Mouse (Mus musculus): ENCODE data around the gene Ppp1r12b.
"Not testable (repeated sequence)": the region's sequence is repeated elsewhere in the genome, so short reads cannot be mapped to it uniquely, and the experiment has no call there.

The Ppp1r12b gene

DNA sequence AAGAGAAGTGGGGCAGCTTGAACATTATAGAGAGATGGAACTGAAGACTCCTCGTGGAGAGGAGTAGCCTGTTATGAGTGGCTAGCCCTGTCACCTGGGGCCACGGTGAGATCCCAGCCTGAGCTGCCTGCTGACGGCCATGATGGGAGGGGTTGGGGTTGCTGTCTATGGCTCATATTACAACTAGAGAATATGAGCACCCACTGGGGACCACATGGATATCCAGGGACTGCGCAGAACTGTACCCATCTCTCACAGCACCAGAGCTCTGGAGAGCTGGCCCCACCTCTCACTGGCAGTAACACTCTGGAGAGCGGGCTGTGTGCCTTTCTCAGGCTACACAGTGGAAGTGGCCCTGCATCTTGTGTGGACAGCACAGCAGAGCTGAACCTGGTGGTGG is 104.5 kb downstream of the Ppp1r12b start:
- in situ Hi-C loops (cut with MboI, MseI) = loop anchor here (5.0 kb wide), 1 partner anchor 179 kb away; no protein-coding TSS in a partner anchor

DNA sequence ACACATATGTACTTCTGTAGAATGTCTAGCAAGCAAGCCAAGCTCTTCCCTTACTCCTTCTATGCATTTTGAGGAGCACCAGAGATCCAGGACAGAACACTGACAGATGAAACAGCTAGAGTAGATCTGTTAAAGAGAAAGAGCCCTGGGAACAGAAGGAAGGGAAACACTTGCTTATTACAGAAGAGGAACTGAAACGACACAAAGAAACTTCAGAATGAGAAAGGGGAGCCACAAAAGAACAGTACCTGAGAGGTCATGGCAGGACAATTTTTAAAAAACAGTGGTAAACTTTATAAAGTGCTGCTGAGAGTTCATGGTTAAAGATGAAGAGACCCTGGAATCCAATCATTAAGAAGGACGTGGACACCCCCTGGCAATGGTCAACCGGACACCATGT is 105.4 kb downstream of the Ppp1r12b start:
- in situ Hi-C loops (cut with MboI, MseI) = loop anchor here (5.0 kb wide), 1 partner anchor 178 kb away; no protein-coding TSS in a partner anchor

DNA sequence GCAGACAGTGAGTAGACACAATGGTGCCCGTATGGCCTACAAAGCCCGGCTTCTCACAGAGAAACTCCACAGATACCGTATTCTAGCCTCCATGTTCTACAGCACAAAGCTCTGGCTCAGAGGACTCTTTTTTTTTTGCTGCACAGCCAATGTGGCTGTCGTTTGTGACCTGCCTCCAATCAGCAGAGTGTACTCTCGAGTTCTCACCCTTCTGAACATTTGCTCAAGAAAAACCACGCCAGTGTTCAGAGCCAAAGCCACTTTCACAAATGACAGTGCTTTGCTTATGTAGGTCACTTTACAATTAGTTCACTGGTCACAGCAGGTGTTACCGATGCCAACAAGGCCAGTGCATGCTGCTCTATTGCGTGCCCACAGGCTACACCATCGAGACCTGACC is 107.9 kb downstream of the Ppp1r12b start:
- in situ Hi-C loops (cut with MboI, MseI) = no loop called here

DNA sequence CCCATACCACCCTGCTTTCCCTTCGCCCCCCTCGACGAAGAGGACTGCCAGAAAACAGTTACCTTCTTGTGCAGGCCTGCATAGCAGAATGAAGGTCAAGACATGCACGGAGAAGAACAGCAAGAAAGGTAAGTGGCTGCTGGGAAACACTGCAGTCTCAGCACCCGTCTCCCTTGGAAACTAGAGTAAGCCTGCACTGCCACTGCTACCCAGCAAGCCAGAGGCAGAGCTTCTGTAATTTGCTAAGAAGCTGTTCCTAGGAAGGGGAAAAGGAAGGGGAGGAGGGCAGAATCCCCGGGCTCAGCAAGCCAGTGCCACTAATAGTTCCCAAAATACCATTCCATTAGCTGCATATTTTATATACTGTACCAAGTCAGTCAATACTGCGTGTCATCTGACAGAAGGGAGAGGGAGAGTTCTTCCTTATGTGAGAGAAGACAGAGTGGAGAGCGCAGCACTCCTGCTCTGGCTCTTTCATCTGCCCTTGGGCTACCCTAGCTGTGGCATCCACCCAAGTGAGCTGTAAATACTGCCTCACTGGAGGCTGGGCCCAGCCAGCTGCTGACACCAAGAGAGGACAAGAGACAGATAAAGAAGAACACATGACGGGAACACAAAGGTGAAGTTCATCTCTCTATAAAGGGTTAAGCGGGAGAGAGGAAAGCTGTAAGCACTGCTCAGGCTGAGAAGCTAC is 109.3 kb downstream of the Ppp1r12b start:
- in situ Hi-C loops (cut with MboI, MseI) = no loop called here

DNA sequence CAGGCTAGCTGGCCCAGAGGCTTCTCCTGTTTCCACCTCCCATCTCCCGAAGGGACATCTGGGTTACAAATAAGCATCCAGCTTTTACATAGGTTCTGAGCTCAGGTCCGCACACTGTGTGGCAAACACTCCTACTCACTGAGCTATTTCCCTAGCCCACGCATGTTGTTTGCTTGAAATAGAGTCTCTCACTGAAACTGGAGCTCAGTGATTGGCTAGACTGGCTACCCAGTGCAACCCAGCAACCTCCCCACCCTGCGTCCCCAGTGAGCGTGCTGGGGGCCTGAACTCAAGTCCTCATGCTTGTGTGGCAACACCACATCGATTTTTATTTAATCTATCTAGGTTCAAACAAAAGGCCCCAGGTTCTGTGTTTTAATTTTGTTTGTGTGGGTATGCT is 112.4 kb downstream of the Ppp1r12b start:
- in situ Hi-C loops (cut with MboI, MseI) = no loop called here

DNA sequence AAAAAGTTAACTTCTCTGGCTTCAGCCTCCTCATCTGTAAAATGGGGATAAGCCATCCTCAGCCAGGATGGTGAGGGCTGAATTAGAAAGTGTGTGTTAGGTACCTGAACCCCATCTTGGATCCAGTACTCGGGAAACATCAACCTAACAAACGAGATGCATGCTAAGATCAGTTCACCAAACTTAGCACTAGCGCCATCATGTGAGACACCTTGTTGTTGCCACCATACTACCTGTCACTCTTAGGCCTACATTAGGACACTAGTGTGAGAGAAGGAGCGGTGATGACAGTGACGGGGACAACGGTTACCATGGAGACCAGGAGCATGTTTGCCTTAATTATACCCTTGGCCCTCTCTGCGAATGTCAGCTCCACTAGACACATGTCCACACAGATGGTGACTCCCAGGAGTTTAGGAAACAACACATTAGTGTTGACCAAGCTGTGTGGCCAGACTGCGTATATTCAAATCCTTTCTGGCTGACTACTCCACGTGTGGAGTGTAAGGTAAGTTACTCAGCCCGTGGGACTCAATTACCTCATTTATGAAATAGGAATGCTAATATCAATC is 118.7 kb downstream of the Ppp1r12b start:
- in situ Hi-C loops (cut with MboI, MseI) = no loop called here

DNA sequence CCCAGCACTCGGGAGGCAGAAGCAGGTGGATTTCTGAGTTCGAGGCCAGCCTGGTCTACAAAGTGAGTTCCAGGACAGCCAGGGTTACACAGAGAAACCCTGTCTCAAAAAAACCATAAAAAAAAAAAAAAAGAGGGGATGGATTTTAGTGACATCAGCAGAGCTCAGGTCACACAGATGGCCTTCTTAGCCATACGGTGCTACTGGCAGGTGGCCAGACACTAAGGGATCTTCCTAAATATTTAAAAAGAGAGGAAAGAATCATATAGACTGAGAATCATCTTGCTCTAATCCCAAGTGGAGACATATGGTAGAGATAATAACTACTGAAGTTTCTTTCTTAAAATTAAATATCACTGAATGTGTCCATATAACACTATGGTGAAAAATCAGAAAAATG is 124.9 kb downstream of the Ppp1r12b start:
- in situ Hi-C loops (cut with MboI, MseI) = not testable (repeated sequence)

DNA sequence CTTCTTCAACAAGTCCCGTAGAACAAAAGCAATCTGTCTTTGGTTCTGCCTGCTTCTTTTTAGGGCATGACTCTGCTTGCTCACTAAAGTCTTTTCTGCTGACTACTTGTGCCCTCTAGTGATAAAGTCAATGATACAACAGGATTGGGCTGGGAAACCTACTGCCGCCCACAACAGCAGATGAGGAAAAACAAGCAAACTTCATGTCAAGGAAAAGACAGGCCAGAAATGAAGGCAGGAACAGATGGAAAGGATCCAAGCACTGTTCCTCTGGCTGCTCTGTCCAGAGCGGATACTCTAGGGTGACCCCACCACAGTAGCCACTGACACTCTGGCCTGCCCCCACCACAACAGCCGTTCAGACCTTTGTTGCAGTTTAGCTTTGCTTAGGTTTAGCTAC is 126.1 kb downstream of the Ppp1r12b start:
- in situ Hi-C loops (cut with MboI, MseI) = loop anchor here (10.0 kb wide), 1 partner anchor 1145 kb away; no protein-coding TSS in a partner anchor

DNA sequence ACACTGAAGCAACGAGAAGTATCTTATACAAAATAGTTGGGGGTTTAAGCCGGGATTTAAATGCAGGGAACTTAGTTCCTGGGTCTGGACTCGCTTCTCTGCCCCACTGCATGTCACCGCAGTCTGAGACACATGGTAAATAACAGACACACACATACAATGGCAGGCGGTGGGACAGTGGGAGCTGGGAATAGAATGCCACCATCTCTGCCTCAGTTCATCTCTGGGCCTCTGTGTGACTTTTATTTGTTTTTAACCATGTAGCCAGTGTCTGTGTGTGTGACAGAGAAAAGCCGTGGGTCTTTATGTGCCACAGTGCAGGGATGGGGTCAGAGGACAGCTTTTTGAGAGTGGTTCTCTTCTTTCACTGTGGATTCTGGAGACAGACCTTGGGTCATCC is 130.8 kb downstream of the Ppp1r12b start:
- in situ Hi-C loops (cut with MboI, MseI) = loop anchor here (10.0 kb wide), 1 partner anchor 1140 kb away; no protein-coding TSS in a partner anchor

DNA sequence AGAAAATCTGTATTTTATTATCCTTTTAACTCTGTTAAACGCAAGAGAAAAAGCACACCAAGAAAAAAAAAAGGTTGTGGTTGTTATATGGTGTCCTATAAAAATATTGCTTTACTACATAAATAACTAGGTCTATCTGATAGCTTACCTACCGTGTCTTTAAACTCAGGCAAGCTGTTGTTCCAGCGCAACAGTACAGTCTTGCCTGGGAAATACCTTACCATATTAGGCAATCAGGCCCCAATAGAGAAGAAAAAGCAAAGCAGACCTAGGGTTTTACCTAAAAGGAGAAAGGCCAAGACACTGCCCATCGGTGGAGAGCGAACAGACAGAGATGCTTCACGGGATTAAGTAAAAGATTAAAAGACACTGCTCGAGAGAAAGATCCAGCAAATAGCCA is 131.9 kb downstream of the Ppp1r12b start:
- in situ Hi-C loops (cut with MboI, MseI) = loop anchor here (10.0 kb wide), 1 partner anchor 1139 kb away; no protein-coding TSS in a partner anchor

DNA sequence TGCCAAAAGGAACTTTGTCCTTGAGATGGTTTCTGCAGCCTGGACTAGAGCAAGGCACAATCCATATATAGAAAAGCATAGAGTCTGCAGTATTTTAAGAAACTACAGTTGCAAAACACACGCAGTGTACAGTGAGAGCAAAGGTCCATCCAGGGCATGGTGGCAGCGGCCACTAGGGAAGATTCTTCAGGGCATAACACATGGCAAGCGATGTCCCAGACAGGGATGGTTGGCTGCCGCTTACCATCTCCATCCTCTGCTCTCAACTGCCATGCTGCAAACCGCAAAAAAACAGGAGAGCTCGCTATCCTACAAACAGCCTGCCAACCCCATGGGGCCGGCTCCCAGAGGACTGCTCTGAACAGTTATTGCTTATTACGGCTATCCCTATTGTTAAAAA is 132.4 kb downstream of the Ppp1r12b start:
- in situ Hi-C loops (cut with MboI, MseI) = loop anchor here (10.0 kb wide), 1 partner anchor 1139 kb away; no protein-coding TSS in a partner anchor

DNA sequence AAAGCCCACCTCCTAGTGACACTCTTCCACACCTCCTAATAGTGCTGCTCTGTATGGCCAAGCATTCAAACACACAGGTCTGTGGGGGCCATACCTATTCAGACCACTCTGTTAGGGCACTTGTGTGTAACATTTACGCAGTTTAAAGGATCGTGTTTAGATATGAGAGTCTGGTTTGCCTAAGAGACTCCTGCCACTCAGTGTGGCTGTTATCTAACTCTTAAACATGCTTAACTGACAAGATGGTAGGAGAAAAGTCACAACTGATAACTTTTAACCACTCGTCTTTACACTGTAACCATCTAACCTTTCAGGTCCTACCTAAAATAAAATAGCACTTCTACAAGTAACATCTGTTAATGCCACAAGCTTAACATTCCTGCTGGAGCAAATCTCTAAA is 134.9 kb downstream of the Ppp1r12b start:
- in situ Hi-C loops (cut with MboI, MseI) = loop anchor here (10.0 kb wide), 1 partner anchor 1136 kb away; no protein-coding TSS in a partner anchor

DNA sequence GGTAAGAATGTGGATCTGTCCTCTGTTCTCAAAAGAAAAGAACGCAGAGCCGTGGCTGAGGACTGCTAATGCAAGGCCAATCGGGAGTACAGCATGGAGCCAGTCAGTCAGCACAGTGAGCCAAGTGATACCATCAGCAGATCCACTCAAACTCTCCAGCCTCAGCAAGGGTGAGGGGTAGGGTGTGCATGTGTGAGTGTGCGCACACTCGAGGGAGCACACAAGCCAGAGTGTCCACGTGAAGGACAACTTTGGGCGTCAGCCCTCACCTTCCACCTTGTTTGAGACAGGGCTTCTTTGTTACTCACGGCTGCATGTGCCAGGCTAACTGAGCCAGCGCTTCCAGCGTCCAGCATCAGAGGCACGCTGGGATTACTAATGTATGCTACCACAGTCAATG is 136.5 kb downstream of the Ppp1r12b start:
- in situ Hi-C loops (cut with MboI, MseI) = no loop called here

DNA sequence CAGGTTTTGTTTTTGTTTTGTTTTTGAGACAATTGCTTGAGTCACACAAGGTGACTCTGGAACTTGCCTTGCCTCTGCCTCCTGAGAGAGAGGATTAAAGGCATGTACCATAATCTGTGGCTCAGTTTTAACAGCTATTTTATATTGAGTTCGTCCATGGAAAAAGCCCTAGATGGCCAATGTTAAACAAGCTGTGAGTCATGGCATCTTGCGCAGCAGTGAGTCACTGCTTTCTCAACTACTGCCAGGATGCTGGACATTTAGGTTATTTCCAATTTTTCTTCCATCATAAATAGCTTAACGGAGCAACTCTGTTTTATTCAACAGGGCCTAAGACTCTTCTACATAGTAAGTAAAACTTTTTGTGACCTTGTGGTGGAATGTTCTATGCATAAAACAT is 137.0 kb downstream of the Ppp1r12b start:
- in situ Hi-C loops (cut with MboI, MseI) = no loop called here

DNA sequence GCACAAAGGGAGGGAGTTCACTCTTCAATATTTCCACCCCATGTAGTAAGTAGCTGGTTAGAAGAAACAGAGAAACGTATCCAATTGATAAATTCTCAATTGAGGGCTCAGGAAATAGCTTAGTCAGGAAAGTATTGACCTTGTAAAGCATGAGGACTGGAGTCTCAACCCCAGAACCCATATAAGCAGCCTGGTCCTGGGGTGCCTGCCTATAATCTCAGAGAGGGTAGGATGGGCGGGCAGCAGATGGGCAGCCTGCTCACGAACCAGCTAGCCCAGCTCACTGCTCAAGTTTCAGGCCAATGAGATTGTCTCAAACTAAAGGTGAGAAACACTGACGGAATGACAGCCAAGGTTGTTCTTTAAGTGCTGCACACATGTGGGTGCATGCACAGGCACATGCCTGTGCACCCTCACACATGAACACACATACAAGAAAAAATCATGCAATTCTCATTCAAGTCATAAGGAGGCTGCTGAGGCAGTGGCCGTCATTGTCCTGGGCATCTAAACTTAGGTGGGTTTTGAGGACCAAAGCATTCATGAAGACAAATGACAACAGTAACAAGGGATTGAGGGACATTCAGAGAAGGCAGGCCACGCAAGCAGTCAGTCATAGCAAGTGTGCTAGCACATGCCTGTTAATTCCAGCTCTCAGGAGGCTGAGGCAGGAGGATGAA is 137.7 kb downstream of the Ppp1r12b start:
- in situ Hi-C loops (cut with MboI, MseI) = no loop called here

DNA sequence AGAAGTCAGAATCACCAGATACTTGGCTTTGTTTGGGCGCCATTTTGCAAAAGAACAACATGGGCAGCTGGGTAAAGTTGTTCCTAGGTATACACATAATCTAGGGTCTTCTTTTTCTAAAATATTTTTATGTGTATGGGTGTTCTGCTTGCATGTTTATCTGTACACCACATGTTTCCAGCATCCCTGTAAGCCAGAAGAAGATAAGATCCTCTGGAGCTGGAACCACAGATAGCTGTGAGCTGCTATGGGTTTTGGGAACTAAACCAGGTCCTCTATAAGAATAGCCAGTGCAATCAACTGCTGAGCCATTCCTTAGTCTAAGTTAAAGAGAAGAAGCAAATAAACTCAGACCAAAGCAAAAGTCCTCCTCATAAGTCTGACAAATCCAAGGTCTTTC is 138.6 kb downstream of the Ppp1r12b start:
- in situ Hi-C loops (cut with MboI, MseI) = no loop called here

DNA sequence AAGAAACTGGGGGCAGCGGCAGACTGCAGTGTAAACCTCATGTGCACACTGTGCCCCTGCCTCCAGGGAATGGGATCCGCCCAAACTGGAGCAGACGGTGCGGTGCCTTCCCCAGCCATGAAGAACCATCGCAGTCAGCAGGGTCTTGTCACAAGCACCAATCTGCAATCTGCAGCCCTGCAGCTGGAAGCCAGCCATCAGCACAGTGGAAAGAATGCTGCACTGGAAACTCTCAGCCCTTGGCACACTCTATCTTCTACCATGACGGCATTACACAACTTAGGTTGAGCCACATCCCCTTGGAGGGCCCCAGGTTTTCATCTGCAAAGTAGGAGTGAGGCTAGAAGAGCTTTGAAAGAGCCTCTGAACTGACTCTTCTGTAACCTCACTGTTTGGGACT is 139.1 kb downstream of the Ppp1r12b start:
- in situ Hi-C loops (cut with MboI, MseI) = no loop called here

DNA sequence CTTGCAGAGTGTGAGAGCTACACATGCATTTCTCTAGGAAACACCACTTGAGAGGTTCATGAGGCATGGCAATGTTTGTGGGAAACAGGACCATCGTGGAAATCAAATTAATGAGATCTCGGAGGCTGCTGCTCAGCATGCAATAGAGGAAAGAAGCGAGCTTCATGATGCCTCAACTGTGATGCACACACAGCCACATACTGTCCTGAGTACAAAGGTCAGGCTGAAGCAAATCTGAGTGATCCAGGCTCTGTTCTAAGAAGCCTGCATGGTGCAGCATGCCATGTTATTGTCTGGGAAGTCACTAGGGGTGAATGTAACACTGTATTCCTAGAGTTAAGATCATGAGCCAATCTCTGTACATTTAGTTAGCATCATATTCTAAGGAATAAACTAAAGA is 140.0 kb downstream of the Ppp1r12b start:
- in situ Hi-C loops (cut with MboI, MseI) = no loop called here

DNA sequence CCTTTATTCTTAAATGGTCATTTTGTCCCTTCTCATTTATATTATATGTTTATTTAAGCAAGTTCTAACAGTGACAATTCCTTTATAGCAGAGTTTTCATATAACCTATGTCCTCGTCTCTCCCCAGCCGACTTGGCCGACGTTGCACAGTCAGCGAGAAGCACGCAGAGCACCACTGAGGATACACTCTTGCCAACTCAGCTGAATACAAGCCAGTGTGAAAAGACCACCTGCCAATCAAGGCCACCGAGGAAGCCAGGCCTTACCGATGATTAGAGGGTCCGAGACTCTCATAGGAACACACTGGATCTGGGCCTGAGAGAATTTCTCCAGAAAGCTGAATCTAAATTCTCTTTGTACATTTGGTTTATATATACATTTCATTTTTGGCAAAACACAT is 150.3 kb downstream of the Ppp1r12b start:
- in situ Hi-C loops (cut with MboI, MseI) = no loop called here

DNA sequence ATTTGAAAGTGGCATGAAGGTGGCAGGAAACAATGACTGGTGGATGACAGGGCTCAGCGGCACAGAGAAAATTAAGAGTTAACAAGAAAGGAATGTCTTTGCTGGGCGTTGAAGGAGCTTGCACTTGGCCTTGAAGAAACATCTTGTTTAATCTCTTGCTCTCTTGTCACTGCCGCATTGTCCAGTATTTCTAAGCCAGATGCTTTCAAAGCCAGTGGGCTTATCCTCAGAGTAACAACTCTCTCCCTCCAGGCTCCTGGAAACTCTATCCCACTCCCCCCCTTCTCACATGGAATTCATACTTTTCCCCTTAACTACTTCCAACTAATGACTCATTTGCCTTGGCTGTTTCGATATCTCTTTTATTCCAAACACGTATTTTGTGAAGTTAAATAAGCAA is 151.4 kb downstream of the Ppp1r12b start:
- in situ Hi-C loops (cut with MboI, MseI) = no loop called here

DNA sequence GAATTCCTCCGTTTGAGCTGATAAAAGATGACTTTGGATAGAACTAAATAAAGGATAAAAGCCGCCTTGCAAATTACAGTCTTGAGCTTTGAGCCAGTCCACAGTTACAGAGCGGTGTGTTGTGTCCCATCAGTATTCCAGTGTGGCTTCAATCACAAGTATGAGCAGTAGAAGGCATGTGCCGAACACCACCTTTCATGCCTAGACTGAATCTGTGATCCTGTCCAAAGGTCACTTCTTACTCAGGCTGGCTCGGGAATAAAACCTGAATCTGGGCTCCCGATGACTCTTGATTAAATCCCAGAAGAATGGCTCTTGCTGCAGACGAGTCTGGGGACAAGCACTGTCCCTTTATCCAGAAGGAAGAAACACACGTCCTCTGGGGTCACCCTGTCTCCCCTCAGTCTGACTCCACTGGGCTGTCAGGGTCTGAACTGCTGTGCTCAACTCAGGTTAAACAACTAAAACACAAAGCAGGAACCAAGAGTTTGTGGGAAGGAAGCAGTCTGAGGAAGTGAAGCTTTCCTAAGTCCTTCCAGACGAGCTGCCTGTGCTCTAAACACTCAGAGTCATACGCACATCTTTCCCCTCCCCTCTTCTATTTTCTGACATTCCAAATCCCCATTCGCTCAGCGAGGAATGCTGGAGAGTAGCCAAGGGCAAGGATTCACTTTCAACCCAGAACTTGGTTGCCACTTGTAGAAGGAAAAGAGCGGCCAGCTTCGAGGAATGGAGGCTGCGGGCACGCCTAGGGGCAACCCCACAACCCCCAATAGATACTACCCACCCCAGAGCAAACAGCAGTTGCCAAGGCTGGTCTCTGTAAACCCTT is 152.2 kb downstream of the Ppp1r12b start:
- in situ Hi-C loops (cut with MboI, MseI) = no loop called here

DNA sequence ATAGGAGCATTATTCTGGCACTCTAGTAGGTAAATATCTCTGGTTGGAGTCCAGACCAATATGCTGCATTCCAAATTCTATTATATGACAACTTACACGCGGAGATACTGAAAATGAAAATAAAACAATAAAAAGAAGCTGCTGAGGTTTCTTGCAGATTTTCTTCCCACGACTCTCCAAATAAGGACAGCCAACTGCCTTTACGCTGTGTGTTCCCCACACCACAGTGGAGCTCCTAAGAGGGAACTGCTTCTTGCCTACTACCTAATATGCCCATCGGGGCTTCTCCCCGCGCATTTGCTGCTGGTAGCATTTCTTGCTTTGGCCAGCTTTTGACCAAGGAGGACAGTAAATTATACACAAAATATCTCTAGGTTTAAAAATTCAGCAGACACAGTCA is 154.0 kb downstream of the Ppp1r12b start:
- in situ Hi-C loops (cut with MboI, MseI) = no loop called here

Measured in regulatory T cell (primary cell).